Mouse (Mus musculus): ENCODE measurements around the gene Ank3.

Ank3 gene

DNA sequence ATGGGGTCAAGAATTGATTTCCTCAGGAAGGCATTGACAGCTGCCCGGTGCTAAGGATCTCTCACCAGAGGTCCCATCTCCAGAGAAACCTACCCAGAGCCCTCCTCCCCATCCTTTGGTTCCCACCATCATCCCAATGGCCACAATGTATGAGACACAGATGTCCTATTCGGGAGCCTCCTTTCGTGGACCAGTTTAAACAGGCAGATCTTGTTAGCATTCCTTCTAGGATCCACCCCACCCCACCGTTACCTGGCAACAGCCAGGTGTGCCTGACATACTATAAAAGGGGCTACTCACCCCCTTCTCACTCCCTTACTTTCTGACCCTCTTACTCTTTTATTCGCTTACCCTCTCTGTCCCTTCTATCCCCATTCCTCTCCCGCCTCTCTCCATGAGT lies 176.9 kb downstream of the Ank3 start:
- Histone ChIP-seq H3K4me3 (replicated peaks; ENCODE audit: low read length) (no peak overlapping the region), H3K4me1 (replicated peaks; ENCODE audit: low read depth, low read length) (peaks cover 52% of the 10 kb centered on the region), H3K27me3 (ENCODE audit: insufficient read depth, low read length) (no peaks in the 10 kb centered on the region), H3K36me3 (ENCODE audit: insufficient read depth, low read length) (no peaks in the 10 kb centered on the region), H3K9me3 (ENCODE audit: low read length) (no peaks in the 10 kb centered on the region)
- TF ChIP-seq NANOG (IDR thresholded peaks at IDR 0.05; ENCODE audit: borderline replicate concordance, low read length) (no peak), POU5F1 (IDR thresholded peaks at IDR 0.05; ENCODE audit: borderline replicate concordance, low read length) (no peak), CTCF (conservative IDR thresholded peaks at IDR 0.05; ENCODE audit: low read length) (no peak)

DNA sequence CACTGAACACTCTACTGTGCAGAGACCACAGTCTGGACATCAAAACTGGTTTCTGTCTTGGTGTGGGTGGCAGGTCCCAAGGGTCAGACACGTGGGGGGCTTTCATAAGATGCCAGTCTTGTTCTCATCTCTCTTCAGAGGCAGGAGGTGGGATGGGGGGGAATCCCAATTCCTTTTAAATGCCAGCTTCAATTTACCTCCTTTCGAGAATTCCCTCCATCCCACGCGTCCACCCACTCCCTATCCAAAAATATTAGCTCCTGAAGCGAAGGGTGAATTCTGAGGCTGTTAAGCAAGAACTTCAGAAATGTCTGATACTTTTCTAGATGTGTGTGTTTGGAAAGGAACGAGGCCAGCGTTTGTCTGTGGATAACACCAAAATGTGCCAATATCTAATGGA lies 177.7 kb downstream of the Ank3 start:
- no peaks in the 10 kb centered on the region for H3K36me3 ChIP-seq (ENCODE audit: insufficient read depth, low read length)
- no peak overlapping the region for H3K4me3 ChIP-seq (replicated peaks; ENCODE audit: low read length)
- no peaks in the 10 kb centered on the region for H3K27me3 ChIP-seq (ENCODE audit: insufficient read depth, low read length)
- H3K9me3 ChIP-seq (ENCODE audit: low read length), result no peaks in the 10 kb centered on the region
- no peak for TF ChIP-seq POU5F1 (IDR thresholded peaks at IDR 0.05; ENCODE audit: borderline replicate concordance, low read length)
- no peak for TF ChIP-seq CTCF (conservative IDR thresholded peaks at IDR 0.05; ENCODE audit: low read length)
- TF ChIP-seq NANOG (IDR thresholded peaks at IDR 0.05; ENCODE audit: borderline replicate concordance, low read length), result no peak
- peaks cover 48% of the 10 kb centered on the region for H3K4me1 ChIP-seq (replicated peaks; ENCODE audit: low read depth, low read length)

DNA sequence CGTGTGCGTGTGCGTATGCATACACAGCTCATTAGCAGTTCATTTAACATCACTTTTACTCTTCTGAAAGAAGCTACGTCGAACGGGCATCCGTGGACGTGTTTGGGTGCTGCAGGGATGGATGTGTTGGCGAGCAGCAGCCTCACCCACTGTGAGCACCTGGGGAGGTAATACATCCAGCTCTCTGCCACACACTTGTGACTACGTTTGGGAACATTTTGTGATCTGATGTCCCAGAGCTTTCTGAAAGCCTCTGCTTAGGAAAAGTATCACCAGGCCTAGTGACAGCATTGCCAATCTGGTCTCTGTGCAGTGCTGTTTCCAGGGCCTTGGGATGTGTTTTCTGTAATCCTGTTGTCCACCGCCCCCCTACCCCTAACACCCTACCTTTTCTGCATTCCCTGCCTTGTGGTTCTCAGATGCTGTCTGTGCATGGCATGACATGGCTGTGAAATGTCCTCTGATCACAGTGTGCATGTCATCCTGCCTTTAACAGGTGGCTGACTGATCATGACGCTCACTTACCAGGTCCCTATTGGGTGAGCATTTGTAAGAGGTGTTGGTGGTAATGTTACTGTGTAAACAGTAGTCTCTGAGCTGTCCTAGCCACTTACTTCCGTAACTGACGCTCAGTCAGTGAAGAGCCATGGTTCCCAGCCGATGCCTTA lies 178.6 kb downstream of the Ank3 start:
- Histone ChIP-seq H3K4me1 (replicated peaks; ENCODE audit: low read depth, low read length) (peaks cover 39% of the 10 kb centered on the region), H3K4me3 (replicated peaks; ENCODE audit: low read length) (no peak overlapping the region), H3K36me3 (ENCODE audit: insufficient read depth, low read length) (no peaks in the 10 kb centered on the region), H3K27me3 (ENCODE audit: insufficient read depth, low read length) (no peaks in the 10 kb centered on the region), H3K9me3 (ENCODE audit: low read length) (no peaks in the 10 kb centered on the region)
- TF ChIP-seq POU5F1 (IDR thresholded peaks at IDR 0.05; ENCODE audit: borderline replicate concordance, low read length), result no peak
- TF ChIP-seq NANOG (IDR thresholded peaks at IDR 0.05; ENCODE audit: borderline replicate concordance, low read length), result no peak
- TF ChIP-seq CTCF (conservative IDR thresholded peaks at IDR 0.05; ENCODE audit: low read length), result no peak

DNA sequence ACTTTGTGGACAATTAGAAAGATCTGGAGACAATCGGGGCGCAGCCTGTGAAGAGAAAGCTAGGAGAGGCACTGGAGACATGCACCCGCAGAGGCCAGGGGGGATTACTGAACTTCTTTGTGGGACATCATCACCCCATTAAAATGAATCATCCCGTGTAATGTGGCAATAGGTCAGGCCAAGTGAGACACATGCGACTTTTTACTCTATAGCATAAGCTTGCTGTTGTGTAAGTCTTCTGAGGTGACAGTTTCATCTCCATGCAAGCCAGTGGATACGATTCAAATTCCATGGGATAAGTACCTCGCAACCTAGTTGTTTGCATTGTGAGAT lies 179.1 kb downstream of the Ank3 start:
- Histone ChIP-seq H3K27me3 (ENCODE audit: insufficient read depth, low read length) (no peaks in the 10 kb centered on the region), H3K9me3 (ENCODE audit: low read length) (no peaks in the 10 kb centered on the region), H3K36me3 (ENCODE audit: insufficient read depth, low read length) (no peaks in the 10 kb centered on the region), H3K4me1 (replicated peaks; ENCODE audit: low read depth, low read length) (peaks cover 34% of the 10 kb centered on the region), H3K4me3 (replicated peaks; ENCODE audit: low read length) (no peak overlapping the region)
- no peak for TF ChIP-seq NANOG (IDR thresholded peaks at IDR 0.05; ENCODE audit: borderline replicate concordance, low read length)
- TF ChIP-seq CTCF (conservative IDR thresholded peaks at IDR 0.05; ENCODE audit: low read length), result no peak
- TF ChIP-seq POU5F1 (IDR thresholded peaks at IDR 0.05; ENCODE audit: borderline replicate concordance, low read length), result no peak

DNA sequence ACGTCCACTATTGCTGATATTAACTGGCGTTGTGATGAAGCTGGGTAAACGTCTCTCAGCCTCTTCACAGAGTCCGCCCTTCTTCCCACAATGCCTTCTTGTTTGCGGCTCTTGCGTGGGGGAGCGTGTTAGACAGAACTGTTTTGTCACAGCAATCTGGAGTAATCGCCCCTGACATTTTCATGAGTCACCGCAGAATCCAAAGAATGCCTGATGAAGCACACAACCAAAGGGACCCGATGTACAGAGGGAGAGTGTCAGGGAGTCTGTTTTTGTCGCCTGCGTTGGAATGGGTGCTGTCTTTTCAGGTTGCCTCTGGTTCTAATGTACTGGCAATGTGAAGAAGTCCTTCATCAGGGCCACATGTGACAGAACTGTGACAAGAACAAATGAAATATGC lies 181.0 kb downstream of the Ank3 start:
- Histone ChIP-seq H3K36me3 (ENCODE audit: insufficient read depth, low read length) (no peaks in the 10 kb centered on the region), H3K9me3 (ENCODE audit: low read length) (no peaks in the 10 kb centered on the region), H3K27me3 (ENCODE audit: insufficient read depth, low read length) (no peaks in the 10 kb centered on the region), H3K4me3 (replicated peaks; ENCODE audit: low read length) (no peak overlapping the region), H3K4me1 (replicated peaks; ENCODE audit: low read depth, low read length) (peaks cover 17% of the 10 kb centered on the region)
- TF ChIP-seq POU5F1 (IDR thresholded peaks at IDR 0.05; ENCODE audit: borderline replicate concordance, low read length), result no peak
- TF ChIP-seq NANOG (IDR thresholded peaks at IDR 0.05; ENCODE audit: borderline replicate concordance, low read length), result no peak
- TF ChIP-seq CTCF (conservative IDR thresholded peaks at IDR 0.05; ENCODE audit: low read length), result no peak

DNA sequence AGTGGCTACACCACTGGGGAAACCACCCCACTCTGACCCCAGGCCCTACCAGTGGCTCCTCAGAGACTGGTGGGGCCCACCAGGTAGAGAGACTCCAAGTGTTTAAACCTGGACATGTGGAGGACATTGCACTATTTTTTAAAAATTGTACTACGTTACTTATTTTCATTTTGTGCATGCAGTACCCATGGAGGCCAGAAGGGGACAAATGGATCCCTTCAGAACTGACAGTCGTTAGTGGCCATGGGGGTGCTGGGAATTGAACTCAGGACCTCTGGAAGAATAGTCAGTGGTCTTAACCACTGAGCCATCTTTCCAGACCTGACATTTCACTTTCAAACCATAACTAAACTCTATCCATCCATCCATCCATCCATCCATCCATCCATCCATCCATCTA lies 183.0 kb downstream of the Ank3 start:
- H3K4me3 ChIP-seq (replicated peaks; ENCODE audit: low read length), result no peak overlapping the region
- TF ChIP-seq POU5F1 (IDR thresholded peaks at IDR 0.05; ENCODE audit: borderline replicate concordance, low read length), result no peak
- TF ChIP-seq CTCF (conservative IDR thresholded peaks at IDR 0.05; ENCODE audit: low read length), result peak; percentile 51
- H3K36me3 ChIP-seq (ENCODE audit: insufficient read depth, low read length), result no peaks in the 10 kb centered on the region
- no peaks in the 10 kb centered on the region for H3K27me3 ChIP-seq (ENCODE audit: insufficient read depth, low read length)
- no peaks in the 10 kb centered on the region for H3K9me3 ChIP-seq (ENCODE audit: low read length)
- H3K4me1 ChIP-seq (replicated peaks; ENCODE audit: low read depth, low read length), result peaks cover 2% of the 10 kb centered on the region; the same call in 1 of the 2 replicates

DNA sequence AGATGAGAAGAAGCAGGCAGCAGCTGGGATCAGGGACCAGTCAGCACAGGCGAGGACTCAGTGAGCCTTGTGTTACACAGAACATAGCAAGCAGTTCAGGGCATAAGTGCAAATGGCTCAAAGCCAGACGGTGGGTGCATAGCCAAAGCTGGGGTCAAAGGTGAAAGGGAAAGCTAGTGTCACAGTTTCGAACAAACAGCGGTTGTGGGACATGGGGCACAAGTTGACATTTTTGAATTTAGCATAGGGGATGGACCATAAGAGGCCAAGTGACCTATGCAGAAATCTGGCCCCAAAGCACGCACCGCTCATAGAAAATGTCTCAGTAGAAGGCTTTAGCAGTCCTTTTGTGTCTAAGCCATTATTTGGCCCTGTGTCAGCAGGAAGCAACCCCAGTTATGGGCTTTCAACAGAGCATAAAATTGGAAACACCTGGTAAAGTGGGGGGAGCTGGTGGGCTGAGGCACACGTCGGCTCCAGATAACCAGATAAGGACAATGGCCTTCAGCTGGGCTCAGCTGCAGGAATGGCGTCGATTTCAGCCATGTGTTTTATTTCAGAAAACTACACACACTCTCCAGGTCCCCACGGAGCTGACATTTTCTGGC lies 185.4 kb downstream of the Ank3 start:
- Histone ChIP-seq H3K27me3 (ENCODE audit: insufficient read depth, low read length) (no peaks in the 10 kb centered on the region), H3K4me3 (replicated peaks; ENCODE audit: low read length) (no peak overlapping the region), H3K9me3 (ENCODE audit: low read length) (no peaks in the 10 kb centered on the region), H3K4me1 (replicated peaks; ENCODE audit: low read depth, low read length) (peaks cover 5% of the 10 kb centered on the region), H3K36me3 (ENCODE audit: insufficient read depth, low read length) (no peaks in the 10 kb centered on the region)
- TF ChIP-seq CTCF (conservative IDR thresholded peaks at IDR 0.05; ENCODE audit: low read length) (no peak), POU5F1 (IDR thresholded peaks at IDR 0.05; ENCODE audit: borderline replicate concordance, low read length) (no peak), NANOG (IDR thresholded peaks at IDR 0.05; ENCODE audit: borderline replicate concordance, low read length) (no peak)

DNA sequence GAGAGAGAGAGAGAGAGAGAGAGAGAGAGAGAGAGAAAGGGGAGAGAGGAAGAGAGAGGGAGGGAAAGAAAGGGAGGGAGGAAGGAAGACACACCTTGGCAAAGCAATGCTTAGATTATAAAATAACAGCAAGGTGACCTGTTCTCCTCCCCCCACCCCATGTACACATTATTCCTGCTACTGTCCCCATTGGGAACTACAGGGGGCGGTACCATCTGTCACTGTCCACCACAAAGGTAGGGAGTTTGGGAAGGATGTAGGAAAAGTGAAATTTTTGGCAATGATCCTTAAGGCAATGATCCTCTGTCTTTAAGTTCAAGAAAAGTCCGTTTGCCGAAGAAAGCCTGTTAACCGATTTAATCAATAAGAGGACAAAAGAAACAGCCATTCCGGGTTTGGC lies 186.0 kb downstream of the Ank3 start:
- TF ChIP-seq POU5F1 (IDR thresholded peaks at IDR 0.05; ENCODE audit: borderline replicate concordance, low read length) (no peak), NANOG (IDR thresholded peaks at IDR 0.05; ENCODE audit: borderline replicate concordance, low read length) (no peak), CTCF (conservative IDR thresholded peaks at IDR 0.05; ENCODE audit: low read length) (no peak)
- no peaks in the 10 kb centered on the region for H3K27me3 ChIP-seq (ENCODE audit: insufficient read depth, low read length)
- H3K4me1 ChIP-seq (replicated peaks; ENCODE audit: low read depth, low read length), result peaks cover 5% of the 10 kb centered on the region
- H3K4me3 ChIP-seq (replicated peaks; ENCODE audit: low read length), result no peak overlapping the region
- no peaks in the 10 kb centered on the region for H3K9me3 ChIP-seq (ENCODE audit: low read length)
- no peaks in the 10 kb centered on the region for H3K36me3 ChIP-seq (ENCODE audit: insufficient read depth, low read length)

DNA sequence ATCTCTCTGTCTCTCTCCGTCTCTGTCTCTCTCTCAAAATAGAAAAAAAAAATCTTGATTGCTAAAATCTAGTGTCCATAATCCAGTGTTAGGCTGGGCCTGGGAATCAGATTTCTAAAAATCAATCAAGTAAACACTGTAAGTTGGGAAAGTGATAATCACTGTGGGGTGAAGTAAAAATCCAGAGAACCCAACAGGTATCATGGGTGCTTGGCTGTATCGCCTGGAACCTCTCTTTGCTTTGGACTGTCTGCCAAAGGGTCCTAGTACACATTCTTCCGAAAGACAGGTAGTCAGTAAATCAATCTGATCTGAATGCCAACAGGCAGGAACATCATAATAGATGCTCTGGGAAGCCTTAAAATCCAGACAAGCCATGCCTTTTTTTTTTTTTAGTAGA lies 186.7 kb downstream of the Ank3 start:
- TF ChIP-seq NANOG (IDR thresholded peaks at IDR 0.05; ENCODE audit: borderline replicate concordance, low read length) (no peak), CTCF (conservative IDR thresholded peaks at IDR 0.05; ENCODE audit: low read length) (no peak), POU5F1 (IDR thresholded peaks at IDR 0.05; ENCODE audit: borderline replicate concordance, low read length) (no peak)
- Histone ChIP-seq H3K4me3 (replicated peaks; ENCODE audit: low read length) (no peak overlapping the region), H3K9me3 (ENCODE audit: low read length) (no peaks in the 10 kb centered on the region), H3K36me3 (ENCODE audit: insufficient read depth, low read length) (no peaks in the 10 kb centered on the region), H3K4me1 (replicated peaks; ENCODE audit: low read depth, low read length) (peaks cover 5% of the 10 kb centered on the region), H3K27me3 (ENCODE audit: insufficient read depth, low read length) (no peaks in the 10 kb centered on the region)

All from E14TG2a.4 (cell line).